Mouse (Mus musculus) heart, adult 2 months (tissue): ENCODE data around the gene Gm10320.

Source experiments
- CTCF ChIP-seq: fragments of 200-600 bp; IDR thresholded peaks from 2 replicates; pipeline ENCODE4 v1.8.1; 2022; ENCODE audit warnings: antibody characterized with exemption, mild to moderate bottlenecking, moderate library complexity
- POLR2A ChIP-seq: fragments of 200-500 bp; IDR thresholded peaks from 2 replicates; pipeline ENCODE4 v1.6.1; 2011; ENCODE audit warnings: mild to moderate bottlenecking, low read depth, low read length, control low read depth; ENCODE audit not compliant: insufficient read depth

DNA sequence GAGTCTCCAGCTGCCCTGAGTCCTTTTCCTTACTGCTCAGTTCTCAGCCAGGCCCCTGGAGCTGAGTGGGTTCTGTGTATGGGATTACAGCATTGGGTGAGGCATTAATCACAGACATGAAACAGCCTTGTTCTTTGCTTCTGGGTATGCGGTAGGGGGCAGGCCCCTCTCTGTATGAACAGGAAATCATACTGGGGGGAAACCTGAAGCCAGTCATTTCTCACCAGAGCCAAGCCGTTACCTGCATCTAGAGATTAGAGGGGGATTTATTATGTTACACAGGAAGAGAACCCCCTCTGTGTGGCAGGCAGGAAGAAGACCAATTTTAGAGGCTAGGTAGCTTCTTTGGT, 43.1 kb upstream of the Gm10320 start:
- TF ChIP-seq CTCF (no peak), POLR2A (no peak)
